Mouse (Mus musculus): ENCODE data around the gene Adgb. TPM values are rescaled to one million over a fixed set of nuclear protein-coding genes. Genes with fewer than 3 reads are reported as not detected.

Gene Adgb
- under 1 TPM; 0.01 to 0.02 TPM for polyA plus RNA-seq (2012; fragmentation: generic; extraction: Trizol)

GRCm38 (mm10) chr10:10471961-10472610 is at the start of gene Adgb:
Gene Adgb, minus strand, starts transcription at chr10:10472326.

Other genes starting within 250 kb of the Adgb start
- gene Rab32, start 85.9 kb upstream of the Adgb start, polyA plus RNA-seq (2012; fragmentation: generic; extraction: Trizol): 10 to 100 TPM; 10.5 to 19.4 TPM
- gene Gm10944, start 209.0 kb upstream of the Adgb start, polyA plus RNA-seq (2012; fragmentation: generic; extraction: Trizol): not detected